ENCODE assay signal across 31 mouse cellular contexts in the genomic region with DNA sequence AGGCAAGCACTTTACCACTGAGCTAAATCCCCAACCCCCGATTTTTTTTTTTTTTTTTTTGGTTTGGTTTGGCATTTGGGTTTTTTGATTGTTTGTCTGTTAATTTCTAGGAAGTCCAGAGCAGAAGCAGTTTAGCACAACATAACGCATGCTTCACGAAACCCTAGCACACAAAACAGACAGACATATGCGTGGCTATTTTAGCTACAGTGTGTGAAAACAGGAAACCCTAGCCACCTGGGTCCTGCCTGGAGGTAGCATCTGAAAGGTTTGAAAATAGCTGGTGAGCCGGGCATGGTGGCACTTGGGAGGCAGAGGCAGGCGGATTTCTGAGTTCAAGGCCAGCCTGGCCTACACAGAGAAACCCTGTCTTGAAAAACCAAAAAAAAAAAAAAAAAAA. TPM values are rescaled to one million over a fixed set of nuclear protein-coding genes. Genes with fewer than 3 reads are reported as not detected.
DNase-seq lines count a peak whose midpoint lies in the region; ATAC-seq and TF ChIP-seq lines count a peak whose summit lies in the region.
"Had no signal": no experiment of that assay in that cellular context is flagged by ENCODE, and none has a peak within 500 bp of the region (broad histone marks: within the 10 kb centered on the region; RNA-seq: fewer than 3 reads in every experiment).

No protein-coding gene starts in this region.

- peak overlapping the region; percentile 44; the same call in 1 of the 2 replicates for H3K27ac ChIP-seq in spleen, adult 2 months (ENCODE audit: insufficient read depth, low read length)
- H3K27ac ChIP-seq in CH12.LX (ENCODE audit: insufficient read depth, low read depth), result peak overlapping the region; percentile 65
- H3K27ac ChIP-seq in embryonic fibroblast, embryonic 13.5 days (ENCODE audit: insufficient read depth, low read length), result peak overlapping the region; percentile 86
- H3K27ac ChIP-seq: forebrain, embryonic 12.5 days; forebrain, embryonic 15.5 days; heart, adult 2 months; heart, embryonic 13.5 days; hindbrain, embryonic 12.5 days; hindbrain, embryonic 15.5 days had no signal

- in situ Hi-C loops in CH12.LX (cut with MboI; ENCODE audit: low pct_ligation_motif_present, low pct_unique_long_range_greater_than_20kb, low sequenced_read_pairs), result loop anchor here (5.0 to 25.0 kb wide), 3 partner anchors 36 to 491 kb away; a partner anchor contains a TSS

- WGBS in spleen, adult 2 months, result 28% methylated on average over 6 of the region's 6 CpGs

- H3K79me2 ChIP-seq in CH12.LX (replicated peaks; ENCODE audit: control insufficient read depth, extremely low read depth, insufficient read depth, poor library complexity, severe bottlenecking), result no peaks in the 10 kb centered on the region

- no peak for DNase-seq in spleen, adult 2 months (ENCODE audit: low read depth in 1 of 2, low spot score in 2 of 2)
- DNase-seq in spleen, postnatal 14 days (ENCODE audit: low spot score in 2 of 2), result no peak
- DNase-seq in CH12.LX (ENCODE audit: extremely low read depth), result no peak
- no peak for DNase-seq in left cerebral cortex, postnatal 14 days (ENCODE audit: low spot score in 2 of 2)
- DNase-seq: adrenal gland, adult 2 months; adrenal gland, postnatal 14 days; cerebellum, adult 11-12 months; cerebellum, adult 8-10 months; cerebellum, postnatal 10 days; cerebellum, postnatal 36 days; embryo, embryonic 11 days; gastrocnemius, postnatal 10 days; gastrocnemius, postnatal 36 days; heart, adult 2 months had no signal

- no peak for TF ChIP-seq POLR2A in spleen, adult 2 months (IDR thresholded peaks at IDR 0.05; ENCODE audit: low read depth, low read length)
- TF ChIP-seq POLR2A in CH12.LX (IDR thresholded peaks at IDR 0.05; ENCODE audit: low read depth, low read length), result peak; percentile 24; the same call in 1 of the 2 replicates
- no peak for TF ChIP-seq POLR2A in embryonic fibroblast, embryonic 13.5 days (IDR thresholded peaks at IDR 0.05; ENCODE audit: low read depth, low read length)

- H3K4me2 ChIP-seq in CH12.LX (ENCODE audit: insufficient read depth, low read depth, poor library complexity, severe bottlenecking), result no peak overlapping the region
- H3K4me2 ChIP-seq: embryonic facial prominence, embryonic 15.5 days; forebrain, embryonic 12.5 days; forebrain, embryonic 15.5 days; hindbrain, embryonic 12.5 days; hindbrain, embryonic 15.5 days had no signal

- no peak for TF ChIP-seq CTCF in spleen, adult 2 months (IDR thresholded peaks at IDR 0.05; ENCODE audit: extremely low read depth, insufficient read depth, insufficient read length, insufficient replicate concordance)
- TF ChIP-seq CTCF in CH12.LX (conservative IDR thresholded peaks at IDR 0.05 in 1 of 2, IDR thresholded peaks at IDR 0.05 in 1 of 2; ENCODE audit: low read depth in 2 of 2, low read length in 2 of 2), result no peak
- TF ChIP-seq CTCF in embryonic fibroblast, embryonic 13.5 days (IDR thresholded peaks at IDR 0.05; ENCODE audit: borderline replicate concordance, insufficient read depth, low read length), result no peak

- H3K36me3 ChIP-seq in spleen, adult 2 months (ENCODE audit: control insufficient read depth, insufficient read depth, low read length), result peaks cover 7% of the 10 kb centered on the region
- H3K36me3 ChIP-seq in CH12.LX (replicated peaks in 1 of 2; ENCODE audit: control insufficient read depth in 1 of 2, insufficient read depth in 1 of 2, low read length in 1 of 2), result peaks cover 2 to 20% of the 10 kb centered on the region in 2 experiments

- intact Hi-C loops in left cerebral cortex, postnatal 14 days (cut with DNase I), result loop anchor here (5.0 kb wide), 1 partner anchor 36 kb away; no protein-coding TSS in a partner anchor

- peaks cover 11% of the 10 kb centered on the region; the same call in 1 of the 2 replicates for H3K4me1 ChIP-seq in spleen, adult 2 months (ENCODE audit: control insufficient read depth, insufficient read depth, insufficient read length)
- H3K4me1 ChIP-seq in CH12.LX (ENCODE audit: control insufficient read depth in 1 of 2, insufficient read depth in 2 of 2), result peaks cover 17 to 54% of the 10 kb centered on the region in 2 experiments
- H3K4me1 ChIP-seq in embryonic fibroblast, embryonic 13.5 days (ENCODE audit: control insufficient read depth, insufficient read depth, low read length), result peaks cover 9% of the 10 kb centered on the region

- H3K4me3 ChIP-seq in spleen, adult 2 months (ENCODE audit: extremely low read depth, insufficient read depth, insufficient read length), result no peak overlapping the region
- H3K4me3 ChIP-seq in CH12.LX (replicated peaks in 1 of 3; ENCODE audit: low read depth in 2 of 3, low read length in 2 of 3, poor library complexity in 1 of 3), result no peak overlapping the region
- no peak overlapping the region for H3K4me3 ChIP-seq in embryonic fibroblast, embryonic 13.5 days (ENCODE audit: insufficient read depth, low read length)
- H3K4me3 ChIP-seq: embryonic facial prominence, embryonic 15.5 days; erythroblast, embryonic 14.5 days; forebrain, embryonic 12.5 days; forebrain, embryonic 15.5 days; heart, adult 2 months; heart, embryonic 10.5 days; heart, embryonic 13.5 days; hindbrain, embryonic 12.5 days; hindbrain, embryonic 15.5 days had no signal

- TF ChIP-seq EP300 in CH12.LX (IDR thresholded peaks at IDR 0.05; ENCODE audit: low read length), result peak; percentile 57

- dilution Hi-C loops in CH12.LX (cut with MboI; ENCODE audit: extremely low pct_ligation_motif_present, extremely low pct_unique_long_range_greater_than_20kb, low sequenced_read_pairs), result no loop called here

- no peaks in the 10 kb centered on the region for H3K27me3 ChIP-seq in spleen, adult 2 months (ENCODE audit: control insufficient read depth, insufficient read depth, low read length)
- no peaks in the 10 kb centered on the region for H3K27me3 ChIP-seq in CH12.LX (replicated peaks)

- no peak overlapping the region; the same call in 1 of the 2 replicates for H3K9ac ChIP-seq in CH12.LX (ENCODE audit: insufficient read depth, low read depth)
- H3K9ac ChIP-seq: embryonic facial prominence, embryonic 15.5 days; forebrain, embryonic 12.5 days; forebrain, embryonic 15.5 days; hindbrain, embryonic 15.5 days had no signal

- ATAC-seq in CD4-positive, CD25-positive, alpha-beta regulatory T cell, adult 4 months, result no peak
- ATAC-seq: forebrain, embryonic 15.5 days; intestine, postnatal 0 days had no signal

- no peaks in the 10 kb centered on the region for H3K9me3 ChIP-seq in CH12.LX (replicated peaks; ENCODE audit: low read length)
- H3K9me3 ChIP-seq: embryonic facial prominence, embryonic 15.5 days; forebrain, embryonic 12.5 days; forebrain, embryonic 15.5 days; heart, embryonic 10.5 days; heart, embryonic 13.5 days; hindbrain, embryonic 12.5 days; hindbrain, embryonic 15.5 days had no signal

- TF ChIP-seq RAD21 in CH12.LX (IDR thresholded peaks at IDR 0.05; ENCODE audit: low read depth, low read length), result no peak

TF ChIP-seq in CH12.LX, 34 proteins besides CTCF, POLR2A, EP300 and RAD21 (continues in another document):
- TF ChIP-seq NELFE (IDR thresholded peaks at IDR 0.05; ENCODE audit: low read depth, low read length) (no peak), UBTF (IDR thresholded peaks at IDR 0.05; ENCODE audit: low read depth, low read length) (no peak), TCF12 (IDR thresholded peaks at IDR 0.05; ENCODE audit: low read depth, low read length) (peak; percentile 57; the same call in 1 of the 2 replicates), PAX5 (IDR thresholded peaks at IDR 0.05; ENCODE audit: low read length) (no peak)

RNA-seq across cellular contexts. Expression of a gene that starts 5.9 kb away (rescaled TPM):
- 15.5 and 26.1 TPM in 2 replicates for polyA plus RNA-seq in spleen, adult 2 months (2012; rRNA removed)
- 0.97 and 1.0 TPM in 2 replicates for total RNA-seq in CH12.LX (2012; rRNA removed)
- total RNA-seq in CH12.LX (2014; rRNA removed), result 0.61 and 1.1 TPM in 2 replicates
- 2.0 and 2.8 TPM in 2 replicates for polyA plus RNA-seq in CH12.LX (2012; ENCODE audit: insufficient read length, low read depth)
- 8.4 and 12.1 TPM in 2 replicates for polyA plus RNA-seq in embryonic fibroblast, embryonic 13.5 days (2011; ENCODE audit: insufficient read length, low read depth, missing spikeins)
- 1 to 10 TPM; 1.0 to 1.4 TPM for total RNA-seq in left cerebral cortex, postnatal 14 days (2021)
- 10 to 100 TPM; 24.7 to 29.7 TPM for polyA plus RNA-seq in CD4-positive, CD25-positive, alpha-beta regulatory T cell, adult 4 months (2017; shearing (Covaris generic))

RNA-seq across cellular contexts. Expression of a gene that starts 11.9 kb away (rescaled TPM):
- 36.1 and 55.9 TPM in 2 replicates for polyA plus RNA-seq in spleen, adult 2 months (2012; rRNA removed)
- total RNA-seq in CH12.LX (2012; rRNA removed), result 36.2 and 37.4 TPM in 2 replicates
- 30.0 and 35.9 TPM in 2 replicates for total RNA-seq in CH12.LX (2014; rRNA removed)
- polyA plus RNA-seq in CH12.LX (2012; ENCODE audit: insufficient read length, low read depth), result 34.1 and 36.8 TPM in 2 replicates
- 10.9 and 12.2 TPM in 2 replicates for polyA plus RNA-seq in embryonic fibroblast, embryonic 13.5 days (2011; ENCODE audit: insufficient read length, low read depth, missing spikeins)
- total RNA-seq in left cerebral cortex, postnatal 14 days (2021), result 10 to 100 TPM in 1 of 2 experiments, 1 to 10 TPM in 1; 9.5 to 10.6 TPM
- 1 to 10 TPM; 6.3 to 8.3 TPM for polyA plus RNA-seq in CD4-positive, CD25-positive, alpha-beta regulatory T cell, adult 4 months (2017; shearing (Covaris generic))

RNA-seq across cellular contexts. Expression of a gene that starts 21.5 kb away (rescaled TPM):
- 3.7 and 6.0 TPM in 2 replicates for polyA plus RNA-seq in spleen, adult 2 months (2012; rRNA removed)
- total RNA-seq in CH12.LX (2012; rRNA removed) (10.8 and 15.7 TPM in 2 replicates), CH12.LX (2014; rRNA removed) (7.2 and 9.7 TPM in 2 replicates)
- 20.9 and 26.1 TPM in 2 replicates for polyA plus RNA-seq in CH12.LX (2012; ENCODE audit: insufficient read length, low read depth)
- polyA plus RNA-seq in embryonic fibroblast, embryonic 13.5 days (2011; ENCODE audit: insufficient read length, low read depth, missing spikeins), result 4.8 and 5.7 TPM in 2 replicates
- total RNA-seq in left cerebral cortex, postnatal 14 days (2021), result 1 to 10 TPM; 9.2 to 9.6 TPM
- 1 to 10 TPM in 1 of 2 experiments, under 1 TPM in 1; 0.51 to 1.4 TPM for polyA plus RNA-seq in CD4-positive, CD25-positive, alpha-beta regulatory T cell, adult 4 months (2017; shearing (Covaris generic))

RNA-seq across cellular contexts. Expression of a gene that starts 42.9 kb away (rescaled TPM):
- polyA plus RNA-seq in spleen, adult 2 months (2012; rRNA removed), result 3.2 and 4.0 TPM in 2 replicates
- total RNA-seq in CH12.LX (2012; rRNA removed) (not detected in 2 replicates), CH12.LX (2014; rRNA removed) (not detected in 2 replicates)
- polyA plus RNA-seq in CH12.LX (2012; ENCODE audit: insufficient read length, low read depth), result not detected in 2 replicates
- polyA plus RNA-seq in embryonic fibroblast, embryonic 13.5 days (2011; ENCODE audit: insufficient read length, low read depth, missing spikeins), result not detected in 2 replicates
- total RNA-seq in left cerebral cortex, postnatal 14 days (2021), result not detected
- polyA plus RNA-seq in CD4-positive, CD25-positive, alpha-beta regulatory T cell, adult 4 months (2017; shearing (Covaris generic)), result under 1 TPM in 1 of 2 experiments, not detected in 1; 0.28 TPM
- total RNA-seq: gastrocnemius, postnatal 36 days; hematopoietic stem cell, adult 5-6 weeks; MEL had no signal
- polyA plus RNA-seq: brain, embryonic 14.5 days; C2C12; cortical plate, adult 2 months; embryonic facial prominence, embryonic 11.5 days; erythroblast, embryonic 14.5 days; forebrain, embryonic 12.5 days; forebrain, embryonic 15.5 days; hindbrain, embryonic 12.5 days; hindbrain, embryonic 15.5 days had no signal

RNA-seq across cellular contexts. Expression of a gene that starts 50.3 kb away (rescaled TPM):
- 28.6 and 28.7 TPM in 2 replicates for polyA plus RNA-seq in spleen, adult 2 months (2012; rRNA removed)
- total RNA-seq in CH12.LX (2012; rRNA removed) (408 and 453 TPM in 2 replicates), CH12.LX (2014; rRNA removed) (199 and 206 TPM in 2 replicates)
- 718 and 764 TPM in 2 replicates for polyA plus RNA-seq in CH12.LX (2012; ENCODE audit: insufficient read length, low read depth)
- 84.2 and 89.6 TPM in 2 replicates for polyA plus RNA-seq in embryonic fibroblast, embryonic 13.5 days (2011; ENCODE audit: insufficient read length, low read depth, missing spikeins)
- 100 to 1,000 TPM; 102 TPM for total RNA-seq in left cerebral cortex, postnatal 14 days (2021)
- 10 to 100 TPM; 29.9 to 34.3 TPM for polyA plus RNA-seq in CD4-positive, CD25-positive, alpha-beta regulatory T cell, adult 4 months (2017; shearing (Covaris generic))
